Mouse (Mus musculus): ENCODE results near the gene Ddr1. TPM values are rescaled to one million over a fixed set of nuclear protein-coding genes. Genes with fewer than 3 reads are reported as not detected.
A peak's percentile ranks its signal among the peaks of the same experiment; 100 is the strongest.

Ddr1 gene
- polyA plus RNA-seq, 1 experiment from 2014 or later = 38.2 TPM

DNA sequence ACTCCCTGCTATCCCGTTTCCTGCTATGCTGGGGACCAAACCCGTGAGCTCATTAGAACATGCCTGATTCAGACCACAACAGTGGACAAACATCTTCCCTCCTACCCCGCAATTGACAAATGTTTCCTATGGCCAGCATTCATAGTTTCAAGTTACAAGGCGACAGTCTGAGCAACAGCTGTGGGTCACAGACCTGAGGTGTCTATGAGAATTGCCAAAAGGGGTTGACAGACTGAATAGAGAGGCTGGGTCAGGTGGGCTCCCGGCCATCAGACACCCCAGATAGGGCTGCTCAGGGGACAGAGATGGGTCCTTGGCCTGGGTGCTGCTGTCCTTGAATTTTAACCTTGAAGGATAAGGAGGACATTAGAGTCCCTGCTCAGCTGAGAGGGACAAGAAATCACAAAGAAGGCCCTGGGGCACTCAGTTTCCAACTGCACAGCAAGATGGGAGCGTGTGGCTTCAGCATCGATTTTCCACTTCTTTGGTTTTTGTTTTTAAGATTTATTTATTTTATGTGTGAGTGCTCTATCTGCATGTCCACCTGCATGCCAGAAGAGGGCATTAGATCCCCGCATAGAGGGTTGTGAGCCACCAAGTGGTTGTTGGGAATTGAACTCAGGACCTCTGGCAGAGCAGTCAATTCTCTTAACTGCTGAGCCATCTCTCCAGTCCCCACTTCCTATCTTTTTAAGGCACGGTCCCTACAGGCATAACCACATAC is 15.4 kb upstream of the Ddr1 start:
- Histone ChIP-seq H3K4me3 (ENCODE audit: low read depth, low read length) (no peak overlapping the region), H3K9ac (no peak overlapping the region), H3K27ac (ENCODE audit: low read depth) (peak overlapping the region; percentile 55), H3K4me1 (ENCODE audit: insufficient read depth) (peaks cover 17% of the 10 kb centered on the region; the same call in 1 of the 2 replicates), H3K27me3 (ENCODE audit: insufficient read depth, low read length) (no peaks in the 10 kb centered on the region), H3K36me3 (ENCODE audit: insufficient read depth) (no peaks in the 10 kb centered on the region), H3K9me3 (ENCODE audit: low read depth, low read length) (no peaks in the 10 kb centered on the region), H3K4me2 (peak overlapping the region; percentile 46)
- ATAC-seq (ENCODE audit: insufficient read depth) (peak; percentile 69), DNase-seq (peak; percentile 83)
- 28% methylated on average over 9 of the region's 9 CpGs for WGBS
- TF ChIP-seq CTCF (IDR thresholded peaks at IDR 0.05; ENCODE audit: low read depth) = peak; percentile 50

DNA sequence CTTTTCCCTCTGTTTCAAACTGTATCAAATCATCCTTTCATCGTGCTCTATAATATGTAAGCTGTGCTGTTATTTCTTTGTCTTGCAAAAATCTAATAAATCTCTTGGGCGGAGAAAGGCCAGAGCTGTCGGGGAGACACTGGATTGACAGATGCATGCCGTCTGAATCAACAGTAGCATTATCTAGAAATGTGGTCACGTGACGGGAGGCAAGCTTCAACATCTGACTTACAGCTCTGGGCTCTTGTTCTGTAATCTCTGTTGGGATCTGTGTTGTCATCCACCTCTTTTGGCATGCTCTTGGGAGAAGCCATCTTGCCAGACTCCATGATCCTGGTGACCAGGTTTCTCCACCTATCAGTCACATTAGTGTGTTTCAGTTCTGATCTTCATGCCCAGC is 12.7 kb upstream of the Ddr1 start:
- H3K27ac ChIP-seq (ENCODE audit: low read depth) = no peak overlapping the region
- peaks cover 17% of the 10 kb centered on the region; the same call in 1 of the 2 replicates for H3K4me1 ChIP-seq (ENCODE audit: insufficient read depth)
- no peak overlapping the region for H3K4me2 ChIP-seq
- 82% methylated on average over 6 of the region's 6 CpGs for WGBS
- no peaks in the 10 kb centered on the region for H3K27me3 ChIP-seq (ENCODE audit: insufficient read depth, low read length)
- DNase-seq = no peak
- no peaks in the 10 kb centered on the region for H3K9me3 ChIP-seq (ENCODE audit: low read depth, low read length)
- no peak for ATAC-seq (ENCODE audit: insufficient read depth)
- TF ChIP-seq CTCF (IDR thresholded peaks at IDR 0.05; ENCODE audit: low read depth) = no peak
- no peak overlapping the region for H3K9ac ChIP-seq
- no peak overlapping the region for H3K4me3 ChIP-seq (ENCODE audit: low read depth, low read length)
- H3K36me3 ChIP-seq (ENCODE audit: insufficient read depth) = no peaks in the 10 kb centered on the region

DNA sequence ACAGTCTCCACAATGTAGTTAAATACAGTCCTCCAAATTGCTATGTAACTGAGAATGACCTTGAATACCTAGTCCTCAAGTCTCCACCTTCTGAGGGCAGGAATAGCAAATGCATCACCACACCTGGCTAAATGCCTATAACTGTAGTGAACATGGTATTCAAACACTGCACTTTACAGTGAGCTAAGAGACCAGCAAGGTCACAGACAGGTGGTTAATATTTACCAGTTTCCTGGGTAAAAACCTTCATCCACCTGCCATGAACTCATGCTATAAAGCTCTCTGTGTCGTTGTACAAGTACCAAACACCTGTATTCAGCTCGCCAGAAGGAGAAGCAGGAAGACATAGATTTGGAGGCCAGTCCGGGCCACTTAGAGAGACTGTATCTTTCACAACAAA is 11.7 kb upstream of the Ddr1 start:
- no peak for TF ChIP-seq CTCF (IDR thresholded peaks at IDR 0.05; ENCODE audit: low read depth)
- Histone ChIP-seq H3K4me2 (no peak overlapping the region), H3K4me1 (ENCODE audit: insufficient read depth) (peaks cover 10% of the 10 kb centered on the region; the same call in 1 of the 2 replicates), H3K27ac (ENCODE audit: low read depth) (no peak overlapping the region), H3K9ac (no peak overlapping the region), H3K9me3 (ENCODE audit: low read depth, low read length) (no peaks in the 10 kb centered on the region), H3K4me3 (ENCODE audit: low read depth, low read length) (no peak overlapping the region), H3K27me3 (ENCODE audit: insufficient read depth, low read length) (no peaks in the 10 kb centered on the region), H3K36me3 (ENCODE audit: insufficient read depth) (no peaks in the 10 kb centered on the region)
- ATAC-seq (ENCODE audit: insufficient read depth) (no peak), DNase-seq (no peak)
- 72% methylated on average over 3 of the region's 3 CpGs for WGBS

DNA sequence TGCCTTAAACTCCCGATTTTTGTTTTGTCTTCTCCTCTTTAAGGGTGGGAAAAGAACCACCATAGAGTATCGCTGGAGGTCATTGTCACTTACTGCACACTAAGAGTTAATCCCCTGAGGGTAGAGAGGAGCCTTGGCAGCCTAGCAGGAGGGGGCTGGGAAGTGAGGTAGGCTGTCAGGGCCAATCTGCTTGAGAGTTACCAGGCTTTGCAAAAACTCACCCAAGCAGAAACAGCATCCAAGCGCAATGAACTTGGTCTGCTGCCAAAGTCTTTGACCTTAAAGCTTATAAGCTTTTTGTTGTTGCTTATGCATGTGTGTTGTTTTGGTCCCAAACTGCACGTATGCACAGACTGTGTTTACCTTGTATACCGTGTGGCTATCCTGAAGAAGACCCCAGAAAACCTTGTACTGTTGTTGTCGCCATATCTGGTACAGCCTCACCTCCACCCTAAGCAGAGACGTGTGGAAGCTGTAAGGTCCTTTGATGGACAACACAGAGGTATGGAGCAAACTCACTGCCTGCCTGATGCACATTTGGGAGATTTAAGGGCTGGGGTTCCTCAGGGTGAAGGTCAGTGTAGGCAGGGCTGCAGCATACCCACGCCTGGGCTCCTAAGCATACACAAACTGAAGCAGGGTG is 6.4 kb upstream of the Ddr1 start:
- no peak for TF ChIP-seq CTCF (IDR thresholded peaks at IDR 0.05; ENCODE audit: low read depth)
- 28% methylated on average over 8 of the region's 8 CpGs for WGBS
- Histone ChIP-seq H3K4me3 (ENCODE audit: low read depth, low read length) (no peak overlapping the region), H3K4me2 (no peak overlapping the region; the same call in 1 of the 2 replicates), H3K9ac (no peak overlapping the region), H3K36me3 (ENCODE audit: insufficient read depth) (no peaks in the 10 kb centered on the region), H3K9me3 (ENCODE audit: low read depth, low read length) (no peaks in the 10 kb centered on the region), H3K27me3 (ENCODE audit: insufficient read depth, low read length) (no peaks in the 10 kb centered on the region), H3K4me1 (ENCODE audit: insufficient read depth) (peaks cover 4% of the 10 kb centered on the region; the same call in 1 of the 2 replicates), H3K27ac (ENCODE audit: low read depth) (peak overlapping the region; percentile 52; the same call in 1 of the 2 replicates)
- peak; percentile 83 for DNase-seq
- ATAC-seq (ENCODE audit: insufficient read depth) = peak; percentile 74

DNA sequence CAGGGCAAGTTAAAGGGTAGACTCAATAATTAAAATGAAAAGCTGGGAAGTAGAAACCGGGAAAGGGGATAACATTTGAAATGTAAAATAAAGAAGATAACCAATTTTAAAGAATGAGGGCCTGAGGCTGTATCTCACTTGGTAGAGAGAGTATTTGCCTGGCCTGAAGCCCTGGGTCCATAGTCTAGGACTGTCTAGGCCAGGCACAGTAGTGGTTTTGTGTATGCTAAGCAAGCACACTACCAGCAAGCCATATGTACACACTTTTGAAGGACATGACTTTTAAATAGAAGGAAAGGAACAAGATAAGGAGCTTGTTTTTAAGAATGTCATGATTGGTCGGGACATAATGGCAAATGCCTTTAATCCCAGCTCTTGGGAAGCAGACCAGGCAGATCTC is 4.2 kb upstream of the Ddr1 start:
- 58% methylated on average over 2 of the region's 2 CpGs for WGBS
- ATAC-seq (ENCODE audit: insufficient read depth) (no peak), DNase-seq (no peak)
- Histone ChIP-seq H3K9me3 (ENCODE audit: low read depth, low read length) (no peaks in the 10 kb centered on the region), H3K27ac (ENCODE audit: low read depth) (no peak overlapping the region), H3K4me2 (no peak overlapping the region), H3K9ac (no peak overlapping the region), H3K36me3 (ENCODE audit: insufficient read depth) (no peaks in the 10 kb centered on the region), H3K27me3 (ENCODE audit: insufficient read depth, low read length) (no peaks in the 10 kb centered on the region), H3K4me1 (ENCODE audit: insufficient read depth) (peaks cover 10% of the 10 kb centered on the region; the same call in 1 of the 2 replicates), H3K4me3 (ENCODE audit: low read depth, low read length) (no peak overlapping the region)
- TF ChIP-seq CTCF (IDR thresholded peaks at IDR 0.05; ENCODE audit: low read depth) = no peak

DNA sequence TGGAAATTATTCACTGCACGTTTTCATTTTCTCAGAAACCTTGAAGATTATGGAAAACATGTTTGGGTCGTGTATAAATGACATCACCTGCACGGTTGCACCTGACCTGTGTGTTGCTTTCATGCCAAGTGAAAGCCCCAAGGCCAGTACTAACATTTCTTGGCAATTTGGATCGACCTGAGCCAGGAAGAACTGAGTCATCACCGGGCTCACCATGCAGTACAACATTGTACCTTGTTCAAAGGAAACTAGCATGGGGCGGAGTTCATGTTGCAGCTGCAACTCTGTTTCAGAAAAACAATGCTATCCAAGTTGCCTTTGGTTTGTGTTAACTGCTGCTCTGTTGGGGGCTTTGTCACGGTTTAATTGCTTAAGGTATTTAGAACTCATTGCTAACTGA is 3.5 kb upstream of the Ddr1 start:
- Histone ChIP-seq H3K4me1 (ENCODE audit: insufficient read depth) (peaks cover 11% of the 10 kb centered on the region; the same call in 1 of the 2 replicates), H3K4me2 (no peak overlapping the region), H3K9ac (no peak overlapping the region), H3K36me3 (ENCODE audit: insufficient read depth) (no peaks in the 10 kb centered on the region), H3K4me3 (ENCODE audit: low read depth, low read length) (no peak overlapping the region), H3K9me3 (ENCODE audit: low read depth, low read length) (no peaks in the 10 kb centered on the region), H3K27me3 (ENCODE audit: insufficient read depth, low read length) (no peaks in the 10 kb centered on the region), H3K27ac (ENCODE audit: low read depth) (no peak overlapping the region)
- ATAC-seq (ENCODE audit: insufficient read depth) (no peak), DNase-seq (no peak)
- WGBS = 76% methylated on average over 7 of the region's 7 CpGs
- TF ChIP-seq CTCF (IDR thresholded peaks at IDR 0.05; ENCODE audit: low read depth) = no peak

DNA sequence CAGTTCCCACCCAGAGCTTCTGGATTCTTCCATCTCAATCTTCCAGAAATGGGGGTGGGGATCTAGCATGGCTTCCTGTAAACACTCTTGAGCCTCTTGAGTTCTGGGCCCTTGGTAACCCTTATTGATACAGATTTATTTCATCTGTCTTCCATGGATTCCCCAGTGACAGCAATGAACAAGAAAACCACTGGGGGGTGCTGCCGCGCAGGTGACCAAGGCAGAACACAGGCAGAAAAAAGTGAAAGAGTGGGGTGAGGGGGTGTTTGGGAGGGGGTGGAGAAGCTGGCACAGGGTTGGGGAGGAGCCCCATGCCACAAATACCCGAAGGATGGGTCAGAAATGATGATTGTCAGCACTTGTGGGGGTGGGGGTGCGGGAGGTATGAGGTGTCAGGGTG is 1.4 kb upstream of the Ddr1 start:
- 21% methylated on average over 4 of the region's 4 CpGs for WGBS
- no peak overlapping the region for H3K4me3 ChIP-seq (ENCODE audit: low read depth, low read length)
- TF ChIP-seq CTCF (IDR thresholded peaks at IDR 0.05; ENCODE audit: low read depth) = peak; percentile 58
- no peak overlapping the region for H3K4me2 ChIP-seq
- H3K4me1 ChIP-seq (ENCODE audit: insufficient read depth) = peaks cover 23% of the 10 kb centered on the region
- no peak overlapping the region for H3K9ac ChIP-seq
- no peak overlapping the region for H3K27ac ChIP-seq (ENCODE audit: low read depth)
- ATAC-seq (ENCODE audit: insufficient read depth) (no peak), DNase-seq (peak; percentile 53)
- no peaks in the 10 kb centered on the region for H3K36me3 ChIP-seq (ENCODE audit: insufficient read depth)
- no peaks in the 10 kb centered on the region for H3K9me3 ChIP-seq (ENCODE audit: low read depth, low read length)
- H3K27me3 ChIP-seq (ENCODE audit: insufficient read depth, low read length) = no peaks in the 10 kb centered on the region
